Mouse (Mus musculus) limb, embryonic 15.5 days (tissue): ENCODE results near the gene Ppp2r5e. TPM values are rescaled to one million over a fixed set of nuclear protein-coding genes. Genes with fewer than 3 reads are reported as not detected.

Source experiments
- ATAC-seq: fragments of 200-750 bp; cut with Nextera tagmentation; 2 replicates; pipeline ENCODE4 v1.8.0; 2017; ENCODE audit warnings: low read depth, moderate TSS enrichment; ENCODE audit not compliant: insufficient number of reproducible peaks, low FRiP score, low TSS enrichment
- H3K27ac ChIP-seq: fragments of 300-500 bp; sonication (generic); 2 replicates; pipeline ENCODE4 v1.5.1; 2015; ENCODE audit warnings: moderate library complexity, mild to moderate bottlenecking, inconsistent platforms
- H3K27me3 ChIP-seq: fragments of 300-500 bp; sonication (generic); 2 replicates; pipeline ENCODE4 v1.6.1; 2015; ENCODE audit warnings: inconsistent platforms
- H3K36me3 ChIP-seq: fragments of 300-500 bp; sonication (generic); 2 replicates; pipeline ENCODE4 v1.6.1; 2015; ENCODE audit warnings: inconsistent platforms
- H3K4me1 ChIP-seq: fragments of 300-500 bp; sonication (generic); 2 replicates; pipeline ENCODE4 v1.6.1; 2015; ENCODE audit warnings: inconsistent platforms
- H3K4me2 ChIP-seq: fragments of 300-500 bp; sonication (generic); 2 replicates; pipeline ENCODE4 v1.6.1; 2015; ENCODE audit warnings: mild to moderate bottlenecking, inconsistent platforms
- H3K4me3 ChIP-seq: fragments of 300-500 bp; sonication (generic); 2 replicates; pipeline ENCODE4 v1.5.1; 2015; ENCODE audit warnings: mild to moderate bottlenecking, inconsistent platforms
- H3K9ac ChIP-seq: fragments of 300-500 bp; sonication (generic); 2 replicates; pipeline ENCODE4 v1.6.1; 2015; ENCODE audit warnings: inconsistent platforms
- H3K9me3 ChIP-seq: fragments of 300-500 bp; sonication (generic); 2 replicates; pipeline ENCODE4 v1.6.1; 2016; ENCODE audit warnings: inconsistent platforms
- WGBS: fragments of 180-500 bp; shearing (Covaris S2); methylation state at CpG from one replicate; pipeline ENCODE4 v1.1.7; 2015; 5-methylcytosine and 5-hydroxymethylcytosine counted together
- polyA plus RNA-seq: library from polyadenylated mRNA; unstranded; fragments of >200 nt; fragmentation: Nextera tagmentation; extraction: Ambion mirVana; gene quantifications from 2 replicates; pipeline ENCODE4 v1.2.1, GENCODE M21; 2015

Ppp2r5e gene
- polyA plus RNA-seq, 1 experiment from 2014 or later = 11.5 TPM

- Histone ChIP-seq H3K4me2 (no peak overlapping the region), H3K27me3 (no peaks in the 10 kb centered on the region), H3K9ac (no peak overlapping the region), H3K4me1 (no peaks in the 10 kb centered on the region; the same call in 1 of the 2 replicates), H3K36me3 (no peaks in the 10 kb centered on the region; the same call in 1 of the 2 replicates), H3K4me3 (no peak overlapping the region), H3K27ac (no peak overlapping the region), H3K9me3 (no peaks in the 10 kb centered on the region)
- no peak for ATAC-seq
- 78% methylated on average over 8 of the region's 8 CpGs for WGBS
Measured at GRCm38 (mm10) chr12:75479375-75479898, 116.6 kb downstream of the Ppp2r5e start.

GRCm38 (mm10) chr12:75478596-75478995, 117.4 kb downstream of the Ppp2r5e start:
- no peak for ATAC-seq
- Histone ChIP-seq H3K36me3 (no peaks in the 10 kb centered on the region; the same call in 1 of the 2 replicates), H3K27me3 (no peaks in the 10 kb centered on the region), H3K9ac (no peak overlapping the region), H3K27ac (no peak overlapping the region), H3K9me3 (no peaks in the 10 kb centered on the region), H3K4me3 (no peak overlapping the region), H3K4me1 (no peaks in the 10 kb centered on the region; the same call in 1 of the 2 replicates), H3K4me2 (no peak overlapping the region)
- WGBS = 83% methylated on average over 3 of the region's 3 CpGs

GRCm38 (mm10) chr12:75478117-75478516, 117.9 kb downstream of the Ppp2r5e start:
- Histone ChIP-seq H3K27ac (no peak overlapping the region), H3K9me3 (no peaks in the 10 kb centered on the region), H3K4me2 (no peak overlapping the region), H3K4me1 (no peaks in the 10 kb centered on the region; the same call in 1 of the 2 replicates), H3K36me3 (no peaks in the 10 kb centered on the region; the same call in 1 of the 2 replicates), H3K4me3 (no peak overlapping the region), H3K9ac (no peak overlapping the region), H3K27me3 (no peaks in the 10 kb centered on the region)
- 56% methylated on average over 4 of the region's 4 CpGs for WGBS
- ATAC-seq = no peak

GRCm38 (mm10) chr12:75473021-75473420, 123.0 kb downstream of the Ppp2r5e start:
- H3K9me3 ChIP-seq = no peaks in the 10 kb centered on the region
- whole genome bisulfite sequencing = 92% methylated on average over 2 of the region's 2 CpGs
- no peak for ATAC-seq
- no peak overlapping the region for H3K4me3 ChIP-seq
- H3K4me1 ChIP-seq = peaks cover 12% of the 10 kb centered on the region; the same call in 1 of the 2 replicates
- H3K27me3 ChIP-seq = no peaks in the 10 kb centered on the region
- H3K4me2 ChIP-seq = no peak overlapping the region
- H3K36me3 ChIP-seq = 0 out of 2 replicates have a peak, but pooled peaks cover 3% of the 10 kb centered on the region
- no peak overlapping the region for H3K27ac ChIP-seq
- no peak overlapping the region for H3K9ac ChIP-seq

- no peak overlapping the region for H3K4me3 ChIP-seq
- no peaks in the 10 kb centered on the region for H3K9me3 ChIP-seq
- peaks cover 17% of the 10 kb centered on the region for H3K4me1 ChIP-seq
- no peak overlapping the region for H3K9ac ChIP-seq
- no peak for ATAC-seq
- H3K36me3 ChIP-seq = 0 out of 2 replicates have a peak, but pooled peaks cover 3% of the 10 kb centered on the region
- 86% methylated on average over 3 of the region's 3 CpGs for WGBS
- H3K27ac ChIP-seq = no peak overlapping the region
- H3K27me3 ChIP-seq = no peaks in the 10 kb centered on the region
- H3K4me2 ChIP-seq = no peak overlapping the region
Measured at GRCm38 (mm10) chr12:75472107-75472506, 123.9 kb downstream of the Ppp2r5e start.

GRCm38 (mm10) chr12:75467814-75468213, 128.2 kb downstream of the Ppp2r5e start:
- no peaks in the 10 kb centered on the region for H3K27me3 ChIP-seq
- H3K4me1 ChIP-seq = peaks cover 20% of the 10 kb centered on the region
- no peak overlapping the region for H3K9ac ChIP-seq
- no peak overlapping the region for H3K4me3 ChIP-seq
- H3K36me3 ChIP-seq = peaks cover 27% of the 10 kb centered on the region
- peak overlapping the region; percentile 84 for H3K27ac ChIP-seq
- WGBS = 76% methylated on average over 6 of the region's 6 CpGs
- H3K9me3 ChIP-seq = no peaks in the 10 kb centered on the region
- no peak overlapping the region for H3K4me2 ChIP-seq
- no peak for ATAC-seq

GRCm38 (mm10) chr12:75467127-75467526, 128.9 kb downstream of the Ppp2r5e start:
- peak; percentile 52; the same call in 1 of the 2 replicates for ATAC-seq
- peak overlapping the region; percentile 84 for H3K27ac ChIP-seq
- no peak overlapping the region for H3K9ac ChIP-seq
- H3K4me1 ChIP-seq = peaks cover 20% of the 10 kb centered on the region
- no peak overlapping the region for H3K4me3 ChIP-seq
- no peak overlapping the region for H3K4me2 ChIP-seq
- 31% methylated on average over 5 of the region's 5 CpGs for WGBS
- H3K27me3 ChIP-seq = no peaks in the 10 kb centered on the region
- no peaks in the 10 kb centered on the region for H3K9me3 ChIP-seq
- H3K36me3 ChIP-seq = peaks cover 31% of the 10 kb centered on the region

GRCm38 (mm10) chr12:75466206-75466605, 129.8 kb downstream of the Ppp2r5e start:
- no peak for ATAC-seq
- Histone ChIP-seq H3K4me1 (peaks cover 20% of the 10 kb centered on the region), H3K27ac (no peak overlapping the region), H3K9me3 (no peaks in the 10 kb centered on the region), H3K9ac (no peak overlapping the region), H3K4me3 (no peak overlapping the region), H3K27me3 (no peaks in the 10 kb centered on the region), H3K4me2 (no peak overlapping the region), H3K36me3 (peaks cover 40% of the 10 kb centered on the region)
- 72% methylated on average over 7 of the region's 7 CpGs for WGBS

GRCm38 (mm10) chr12:75464016-75464769, 131.9 kb downstream of the Ppp2r5e start:
- no peak overlapping the region for H3K27ac ChIP-seq
- peaks cover 49% of the 10 kb centered on the region for H3K36me3 ChIP-seq
- ATAC-seq = no peak
- WGBS = 63% methylated on average over 9 of the region's 9 CpGs
- H3K9me3 ChIP-seq = no peaks in the 10 kb centered on the region
- H3K27me3 ChIP-seq = no peaks in the 10 kb centered on the region
- peaks cover 12% of the 10 kb centered on the region for H3K4me1 ChIP-seq
- H3K9ac ChIP-seq = no peak overlapping the region
- no peak overlapping the region for H3K4me2 ChIP-seq
- H3K4me3 ChIP-seq = no peak overlapping the region

- Histone ChIP-seq H3K4me3 (no peak overlapping the region), H3K36me3 (peaks cover 56% of the 10 kb centered on the region), H3K4me2 (no peak overlapping the region), H3K9me3 (no peaks in the 10 kb centered on the region), H3K9ac (no peak overlapping the region), H3K27me3 (no peaks in the 10 kb centered on the region), H3K4me1 (no peaks in the 10 kb centered on the region), H3K27ac (no peak overlapping the region)
- ATAC-seq = no peak
- 90% methylated on average over 5 of the region's 5 CpGs for WGBS
Measured at GRCm38 (mm10) chr12:75460561-75460960, 135.5 kb downstream of the Ppp2r5e start.

GRCm38 (mm10) chr12:75459656-75460055, 136.4 kb downstream of the Ppp2r5e start:
- Histone ChIP-seq H3K4me2 (no peak overlapping the region), H3K9ac (no peak overlapping the region), H3K4me1 (no peaks in the 10 kb centered on the region), H3K9me3 (no peaks in the 10 kb centered on the region), H3K27ac (no peak overlapping the region), H3K4me3 (no peak overlapping the region), H3K27me3 (no peaks in the 10 kb centered on the region), H3K36me3 (peaks cover 49% of the 10 kb centered on the region)
- no peak for ATAC-seq
- WGBS = 82% methylated on average over 5 of the region's 5 CpGs

GRCm38 (mm10) chr12:75453441-75453840, 142.6 kb downstream of the Ppp2r5e start:
- H3K4me1 ChIP-seq = no peaks in the 10 kb centered on the region
- H3K27ac ChIP-seq = no peak overlapping the region
- ATAC-seq = no peak
- H3K4me2 ChIP-seq = no peak overlapping the region
- no peaks in the 10 kb centered on the region for H3K9me3 ChIP-seq
- H3K27me3 ChIP-seq = no peaks in the 10 kb centered on the region
- H3K36me3 ChIP-seq = peaks cover 40% of the 10 kb centered on the region
- no peak overlapping the region for H3K9ac ChIP-seq
- WGBS = 85% methylated on average over 6 of the region's 6 CpGs
- no peak overlapping the region for H3K4me3 ChIP-seq
